Mouse (Mus musculus): ENCODE measurements around the gene Gstm1. TPM values are rescaled to one million over a fixed set of nuclear protein-coding genes. Genes with fewer than 3 reads are reported as not detected.
"Not testable (repeated sequence)": the region's sequence is repeated elsewhere in the genome, so short reads cannot be mapped to it uniquely, and the experiment has no call there.

The Gstm1 gene
- polyA plus RNA-seq, 1 experiment from 2014 or later = 38.9 TPM

DNA sequence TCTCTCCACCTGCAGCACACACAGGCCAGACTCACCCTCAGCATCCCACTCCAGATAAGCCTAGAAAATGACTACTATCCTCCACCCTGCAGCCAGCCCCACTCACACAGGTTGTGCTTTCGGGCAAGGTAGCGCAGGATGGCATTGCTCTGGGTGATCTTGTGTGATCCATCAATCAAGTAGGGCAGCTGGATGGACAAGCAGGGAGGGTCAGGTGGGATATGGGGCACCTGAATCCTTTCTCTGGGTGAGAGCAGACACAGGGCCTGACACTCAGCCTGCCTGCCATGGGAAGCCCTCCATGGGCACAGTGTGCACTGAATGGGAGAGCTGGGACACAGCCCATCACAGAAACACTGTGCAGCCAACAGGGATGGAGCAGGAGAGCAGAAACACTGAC is 32.6 kb downstream of the Gstm1 start:
- H3K9me3 ChIP-seq; H3K36me3 ChIP-seq; H3K4me3 ChIP-seq (replicated peaks); H3K27me3 ChIP-seq; H3K4me1 ChIP-seq (replicated peaks); H3K27ac ChIP-seq; ATAC-seq (ENCODE audit: insufficient number of reproducible peaks, insufficient read depth, low FRiP score, low TSS enrichment, low read depth); H3K9ac ChIP-seq (replicated peaks); H3K4me2 ChIP-seq: not testable (repeated sequence)
- WGBS = 92% methylated on average over 2 of the region's 2 CpGs

DNA sequence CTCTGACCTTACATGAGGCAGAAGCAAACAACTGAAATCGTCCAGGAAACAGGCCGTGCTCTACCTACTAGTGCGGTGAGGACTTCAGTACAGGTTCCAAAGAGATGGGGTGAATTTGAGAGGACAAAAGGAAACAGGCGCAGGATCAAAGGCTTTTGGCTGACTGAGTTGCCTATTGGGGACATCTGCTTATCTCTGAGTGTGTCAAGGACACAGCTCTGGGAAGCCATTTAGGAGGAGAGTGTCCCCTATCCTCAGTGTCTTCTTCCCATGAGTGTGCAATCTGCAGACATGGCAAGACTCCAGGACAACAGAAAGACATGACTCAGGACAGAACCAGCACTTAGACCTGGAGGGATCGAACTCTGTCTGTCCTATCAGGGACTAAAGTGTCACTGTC is 33.3 kb downstream of the Gstm1 start:
- Histone ChIP-seq H3K4me2 (no peak overlapping the region), H3K27me3 (no peaks in the 10 kb centered on the region), H3K9me3 (no peaks in the 10 kb centered on the region), H3K9ac (replicated peaks) (no peak overlapping the region), H3K4me1 (replicated peaks) (peaks cover 7% of the 10 kb centered on the region; the same call in 1 of the 2 replicates), H3K36me3 (no peaks in the 10 kb centered on the region), H3K4me3 (replicated peaks) (no peak overlapping the region), H3K27ac (no peak overlapping the region)
- 84% methylated on average over 5 of the region's 5 CpGs for WGBS
- ATAC-seq (ENCODE audit: insufficient number of reproducible peaks, insufficient read depth, low FRiP score, low TSS enrichment, low read depth) = no peak

DNA sequence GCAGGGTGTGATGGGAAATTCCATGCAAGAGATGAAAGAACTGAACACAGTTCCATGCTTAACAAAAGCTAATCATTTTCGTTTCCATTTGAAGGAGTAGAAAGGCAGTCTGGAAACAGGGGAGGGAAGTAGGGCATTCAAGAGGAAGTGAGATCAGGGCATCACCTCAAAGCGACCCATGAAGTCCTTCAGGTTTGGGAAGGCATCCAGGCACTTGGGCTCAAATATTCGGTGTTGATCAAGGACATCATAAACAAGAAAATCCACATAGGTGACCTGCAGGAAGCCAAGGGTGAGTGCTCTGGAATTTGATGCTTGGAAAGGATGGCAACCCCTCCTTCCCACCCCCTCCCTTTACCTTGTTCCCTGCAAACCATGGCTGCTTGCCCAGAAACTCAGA is 34.0 kb downstream of the Gstm1 start:
- H3K4me1 ChIP-seq (replicated peaks) = peaks cover 7% of the 10 kb centered on the region; the same call in 1 of the 2 replicates
- no peak overlapping the region for H3K4me2 ChIP-seq
- 69% methylated on average over 3 of the region's 3 CpGs for WGBS
- no peak overlapping the region for H3K4me3 ChIP-seq (replicated peaks)
- H3K27ac ChIP-seq = no peak overlapping the region
- no peak overlapping the region for H3K9ac ChIP-seq (replicated peaks)
- no peaks in the 10 kb centered on the region for H3K27me3 ChIP-seq
- ATAC-seq (ENCODE audit: insufficient number of reproducible peaks, insufficient read depth, low FRiP score, low TSS enrichment, low read depth) = no peak
- H3K9me3 ChIP-seq = no peaks in the 10 kb centered on the region
- no peaks in the 10 kb centered on the region for H3K36me3 ChIP-seq

DNA sequence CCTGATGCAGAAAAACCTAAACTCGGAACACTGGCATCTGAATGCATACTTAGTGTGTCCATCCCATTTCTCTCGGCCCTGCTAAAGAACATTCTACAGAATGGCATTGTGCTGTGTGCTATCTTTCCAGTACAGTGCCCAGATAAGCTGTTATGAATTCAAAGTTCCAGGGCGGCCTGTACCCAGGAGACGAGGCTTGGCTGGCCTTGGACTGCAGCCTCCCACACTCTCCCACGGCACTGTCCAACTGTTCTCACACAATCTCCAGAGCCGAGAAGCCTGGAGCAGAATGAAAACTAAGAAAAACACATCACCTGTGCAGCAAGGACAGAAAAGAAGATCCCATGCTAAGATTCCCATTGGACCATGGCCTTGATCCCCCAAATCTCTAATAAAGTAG is 35.0 kb downstream of the Gstm1 start:
- Histone ChIP-seq H3K4me2 (no peak overlapping the region), H3K27ac (no peak overlapping the region), H3K4me1 (replicated peaks) (peaks cover 7% of the 10 kb centered on the region; the same call in 1 of the 2 replicates), H3K4me3 (replicated peaks) (no peak overlapping the region), H3K9me3 (no peaks in the 10 kb centered on the region), H3K27me3 (no peaks in the 10 kb centered on the region), H3K9ac (replicated peaks) (no peak overlapping the region), H3K36me3 (no peaks in the 10 kb centered on the region)
- ATAC-seq (ENCODE audit: insufficient number of reproducible peaks, insufficient read depth, low FRiP score, low TSS enrichment, low read depth) = no peak
- WGBS = 84% methylated on average over 6 of the region's 6 CpGs

DNA sequence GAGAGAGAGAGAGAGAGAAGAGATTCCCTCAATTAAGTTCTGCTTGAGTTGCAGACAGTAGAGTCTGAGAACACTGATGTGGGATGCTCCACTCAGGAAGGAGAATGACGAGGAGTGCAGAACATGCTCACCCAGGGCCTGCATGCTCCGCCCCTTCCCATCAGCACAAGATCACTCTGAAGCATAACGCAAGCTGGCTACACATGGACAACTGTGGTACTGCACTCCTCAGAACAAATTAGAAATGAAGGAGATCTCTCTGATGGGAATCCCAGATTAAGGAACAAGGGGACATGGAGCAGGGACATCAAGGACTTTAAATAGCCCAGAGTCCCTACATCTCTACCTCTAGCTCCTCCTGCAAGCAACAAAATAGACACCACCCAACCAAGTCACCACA is 36.5 kb downstream of the Gstm1 start:
- Histone ChIP-seq H3K4me1 (replicated peaks) (peaks cover 2% of the 10 kb centered on the region; the same call in 1 of the 2 replicates), H3K27ac (no peak overlapping the region), H3K9ac (replicated peaks) (no peak overlapping the region), H3K9me3 (no peaks in the 10 kb centered on the region), H3K36me3 (no peaks in the 10 kb centered on the region), H3K27me3 (no peaks in the 10 kb centered on the region), H3K4me3 (replicated peaks) (no peak overlapping the region), H3K4me2 (no peak overlapping the region)
- 66% methylated on average over 3 of the region's 3 CpGs for WGBS
- no peak for ATAC-seq (ENCODE audit: insufficient number of reproducible peaks, insufficient read depth, low FRiP score, low TSS enrichment, low read depth)

DNA sequence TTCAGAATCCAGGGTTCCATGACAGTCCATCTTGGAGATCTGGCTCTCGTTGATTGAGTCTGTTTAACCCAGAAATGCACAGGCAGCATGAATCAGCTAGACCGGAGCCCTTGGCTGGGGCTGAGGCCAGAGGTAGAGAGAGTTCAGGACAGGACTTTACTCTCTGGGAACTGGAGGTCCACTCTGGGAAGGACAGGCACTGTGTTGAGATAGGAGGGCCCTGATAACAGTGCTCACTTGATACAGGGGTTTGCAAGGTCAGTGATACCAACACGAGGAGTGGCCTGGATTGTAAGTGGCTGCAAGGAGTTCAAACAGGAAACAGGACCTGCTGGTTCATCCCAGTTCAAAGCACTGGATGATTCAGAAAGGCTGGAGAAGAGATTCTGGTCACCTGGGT is 40.1 kb downstream of the Gstm1 start:
- Histone ChIP-seq H3K27ac (no peak overlapping the region), H3K36me3 (no peaks in the 10 kb centered on the region), H3K4me2 (no peak overlapping the region), H3K4me3 (replicated peaks) (no peak overlapping the region), H3K27me3 (no peaks in the 10 kb centered on the region; the same call in 1 of the 2 replicates), H3K4me1 (replicated peaks) (no peaks in the 10 kb centered on the region), H3K9me3 (no peaks in the 10 kb centered on the region), H3K9ac (replicated peaks) (no peak overlapping the region)
- 79% methylated on average over 3 of the region's 3 CpGs for WGBS
- no peak for ATAC-seq (ENCODE audit: insufficient number of reproducible peaks, insufficient read depth, low FRiP score, low TSS enrichment, low read depth)

DNA sequence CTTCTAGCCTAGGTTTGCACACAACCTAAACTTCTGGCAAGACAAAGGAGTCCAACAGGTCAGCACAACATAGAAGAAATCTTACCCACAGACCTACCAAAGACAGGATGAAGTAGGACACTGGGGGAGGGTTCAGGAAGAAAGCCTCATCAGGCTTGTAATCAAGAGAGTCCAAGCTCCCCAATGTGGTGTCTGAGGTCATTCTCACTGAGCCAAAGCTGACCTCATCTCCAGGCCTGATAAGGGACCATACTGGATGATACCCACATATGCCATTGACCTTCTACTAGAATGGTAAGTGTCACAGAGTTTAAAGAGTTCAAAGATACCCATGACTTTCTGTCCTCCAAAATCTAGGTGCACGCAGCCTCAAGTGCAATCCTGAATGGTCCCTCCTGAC is 43.5 kb downstream of the Gstm1 start:
- Histone ChIP-seq H3K4me1 (replicated peaks) (no peaks in the 10 kb centered on the region), H3K36me3 (no peaks in the 10 kb centered on the region), H3K27ac (no peak overlapping the region), H3K27me3 (no peaks in the 10 kb centered on the region; the same call in 1 of the 2 replicates), H3K4me2 (no peak overlapping the region), H3K4me3 (replicated peaks) (no peak overlapping the region), H3K9ac (replicated peaks) (no peak overlapping the region), H3K9me3 (no peaks in the 10 kb centered on the region)
- WGBS = 92% methylated on average over 1 of the region's 1 CpGs
- no peak for ATAC-seq (ENCODE audit: insufficient number of reproducible peaks, insufficient read depth, low FRiP score, low TSS enrichment, low read depth)

DNA sequence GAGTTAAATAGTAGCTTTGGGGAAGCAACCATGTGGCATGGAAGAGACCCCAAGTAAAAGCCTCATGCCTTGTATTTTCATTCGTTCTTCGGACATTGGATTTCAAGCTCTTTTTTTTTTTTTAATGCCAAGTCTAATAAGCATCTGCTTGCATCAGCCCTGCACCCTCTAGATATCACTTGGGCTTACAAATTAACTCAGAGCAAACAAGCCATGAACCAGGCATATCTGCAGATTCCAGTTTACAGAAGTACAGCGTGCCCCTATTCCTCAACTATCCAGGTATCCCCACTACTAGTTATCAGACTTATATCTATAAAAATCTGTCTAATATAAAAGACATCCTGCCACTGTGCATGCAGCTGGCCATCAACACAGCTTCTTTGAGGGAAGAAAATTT is 45.7 kb downstream of the Gstm1 start:
- no peaks in the 10 kb centered on the region for H3K36me3 ChIP-seq
- no peaks in the 10 kb centered on the region; the same call in 1 of the 2 replicates for H3K27me3 ChIP-seq
- no peak overlapping the region for H3K4me3 ChIP-seq (replicated peaks)
- no peaks in the 10 kb centered on the region for H3K4me1 ChIP-seq (replicated peaks)
- no peak for ATAC-seq (ENCODE audit: insufficient number of reproducible peaks, insufficient read depth, low FRiP score, low TSS enrichment, low read depth)
- no peak overlapping the region for H3K4me2 ChIP-seq
- WGBS = 88% methylated on average over 3 of the region's 3 CpGs
- H3K9me3 ChIP-seq = no peaks in the 10 kb centered on the region
- no peak overlapping the region for H3K9ac ChIP-seq (replicated peaks)
- H3K27ac ChIP-seq = no peak overlapping the region

DNA sequence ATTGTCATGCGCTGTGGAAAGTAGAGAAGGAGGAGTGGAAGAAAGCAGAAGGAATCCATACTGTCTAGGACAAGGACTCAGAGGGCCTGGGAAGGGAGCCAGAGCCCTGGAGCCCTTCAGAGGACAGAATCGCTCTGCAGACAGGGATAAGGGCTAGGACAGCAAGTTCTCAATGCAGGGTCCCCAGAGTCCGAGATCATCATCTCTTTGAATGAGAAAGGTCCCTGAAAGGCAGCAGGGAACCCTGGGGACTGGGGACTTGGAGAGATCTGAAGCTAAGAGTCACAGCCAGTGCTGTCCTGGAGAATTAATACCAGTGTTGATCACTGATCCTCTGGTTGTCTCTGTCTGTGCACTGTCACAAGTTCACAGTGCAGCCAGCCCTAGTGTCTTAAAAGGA is 46.7 kb downstream of the Gstm1 start:
- not testable (repeated sequence) for H3K4me3 ChIP-seq (replicated peaks); H3K36me3 ChIP-seq; H3K4me1 ChIP-seq (replicated peaks); ATAC-seq (ENCODE audit: insufficient number of reproducible peaks, insufficient read depth, low FRiP score, low TSS enrichment, low read depth); H3K9me3 ChIP-seq; H3K27ac ChIP-seq; H3K4me2 ChIP-seq; H3K27me3 ChIP-seq; H3K9ac ChIP-seq (replicated peaks)
- WGBS = 56% methylated on average over 3 of the region's 3 CpGs

DNA sequence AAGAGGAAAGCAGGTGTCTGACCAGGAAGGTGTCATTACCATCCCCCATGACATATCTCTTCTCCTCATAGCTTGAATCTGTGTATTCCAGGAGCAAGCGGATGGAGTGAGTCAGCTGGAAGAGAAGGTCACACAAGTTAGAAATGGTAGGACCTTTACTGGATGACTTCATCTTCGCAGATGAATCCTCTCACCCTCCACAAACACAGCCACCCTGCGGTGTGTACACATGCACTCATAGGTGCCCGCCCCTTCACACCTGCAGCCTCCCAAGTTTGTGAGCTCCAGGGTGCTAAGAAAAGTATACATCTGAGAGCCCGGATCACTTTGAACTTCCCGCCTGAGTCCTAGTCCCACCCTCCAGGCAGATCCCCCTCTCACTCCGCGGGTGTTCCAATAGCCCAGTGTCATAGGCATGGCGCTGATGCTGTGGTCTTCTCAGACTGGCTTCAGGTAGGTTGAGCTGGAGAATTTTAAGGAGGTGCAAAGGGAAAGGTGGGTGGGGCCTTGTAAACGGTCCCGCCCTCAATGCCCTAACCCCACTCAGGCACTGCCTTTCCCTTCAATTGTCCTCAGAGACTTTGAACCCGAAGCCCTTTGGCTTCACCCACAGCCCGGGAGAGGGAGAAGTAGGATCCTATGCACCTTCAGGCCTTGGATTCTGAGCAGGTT is 48.9 kb downstream of the Gstm1 start, which contains the start of gene Gstm3:
TSS of gene Gstm3 (minus strand) at position 560 of the 672 bp plus-strand sequence.
- H3K4me3 ChIP-seq (replicated peaks) = no peak within 1 kb of the TSS
- no peaks in the 10 kb centered on the region; the same call in 1 of the 2 replicates for H3K27me3 ChIP-seq
- H3K36me3 ChIP-seq = no peaks in the 10 kb centered on the region
- 50% methylated on average over 13 of the region's 13 CpGs for WGBS
- 0 out of 2 replicates have a peak, but pooled peaks have one; percentile 47 for ATAC-seq (ENCODE audit: insufficient number of reproducible peaks, insufficient read depth, low FRiP score, low TSS enrichment, low read depth)
- H3K9me3 ChIP-seq = no peaks in the 10 kb centered on the region
- H3K4me1 ChIP-seq (replicated peaks) = no peaks in the 10 kb centered on the region
- no peak within 1 kb of the TSS for H3K9ac ChIP-seq (replicated peaks)
- no peak within 1 kb of the TSS for H3K27ac ChIP-seq
- no peak within 1 kb of the TSS for H3K4me2 ChIP-seq

DNA sequence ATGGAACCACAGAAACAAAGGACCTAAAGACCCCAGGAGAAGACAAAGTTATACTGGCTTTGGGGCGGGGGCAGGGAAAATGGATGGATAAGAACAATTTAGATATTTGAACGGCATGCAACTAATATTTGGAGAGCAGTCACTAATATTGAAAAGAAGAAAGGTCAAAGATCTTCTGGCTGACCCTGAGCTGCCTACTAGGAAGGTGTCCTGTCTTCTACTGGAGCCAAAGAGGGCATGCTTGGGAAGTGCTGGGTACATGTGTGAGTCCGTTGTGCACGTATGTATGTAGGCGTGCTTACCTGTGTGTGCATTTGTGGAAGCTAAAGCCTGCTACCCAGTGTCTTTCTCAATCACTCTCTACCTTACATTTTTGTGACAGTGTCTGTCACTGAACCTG is 51.1 kb downstream of the Gstm1 start:
- no peak overlapping the region for H3K27ac ChIP-seq
- ATAC-seq (ENCODE audit: insufficient number of reproducible peaks, insufficient read depth, low FRiP score, low TSS enrichment, low read depth) = no peak
- H3K4me3 ChIP-seq (replicated peaks) = no peak overlapping the region
- WGBS = 91% methylated on average over 5 of the region's 5 CpGs
- no peaks in the 10 kb centered on the region for H3K9me3 ChIP-seq
- H3K27me3 ChIP-seq = no peaks in the 10 kb centered on the region
- H3K9ac ChIP-seq (replicated peaks) = no peak overlapping the region
- H3K36me3 ChIP-seq = no peaks in the 10 kb centered on the region
- H3K4me2 ChIP-seq = no peak overlapping the region
- H3K4me1 ChIP-seq (replicated peaks) = no peaks in the 10 kb centered on the region

DNA sequence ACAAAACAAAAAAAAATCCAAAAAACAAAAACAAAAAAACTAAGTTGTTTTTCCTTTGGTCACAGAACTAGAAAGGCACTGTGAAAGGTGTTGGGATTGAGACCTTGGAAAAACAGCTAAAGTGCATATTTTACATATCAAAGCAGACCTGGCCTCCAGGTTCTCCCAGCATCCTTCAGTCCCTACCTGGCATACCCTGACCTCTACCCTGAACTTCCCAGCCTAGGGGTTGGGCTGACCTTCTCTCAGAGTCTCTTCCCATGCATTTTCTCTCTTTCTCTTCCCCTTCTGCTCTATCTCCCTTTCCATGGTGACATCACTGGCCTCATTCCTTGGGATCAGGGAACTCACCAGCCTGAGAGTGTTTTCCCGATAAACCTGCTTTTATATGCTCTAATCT is 52.2 kb downstream of the Gstm1 start:
- WGBS = 78% methylated on average over 1 of the region's 1 CpGs
- Histone ChIP-seq H3K36me3 (no peaks in the 10 kb centered on the region), H3K27ac (no peak overlapping the region), H3K9ac (replicated peaks) (no peak overlapping the region), H3K27me3 (no peaks in the 10 kb centered on the region), H3K9me3 (no peaks in the 10 kb centered on the region), H3K4me3 (replicated peaks) (no peak overlapping the region), H3K4me1 (replicated peaks) (no peaks in the 10 kb centered on the region), H3K4me2 (no peak overlapping the region)
- ATAC-seq (ENCODE audit: insufficient number of reproducible peaks, insufficient read depth, low FRiP score, low TSS enrichment, low read depth) = no peak
